Mouse (Mus musculus): ENCODE data around the gene Lrrtm3. TPM values are rescaled to one million over a fixed set of nuclear protein-coding genes. Genes with fewer than 3 reads are reported as not detected.

Lrrtm3 gene
- total RNA-seq (2023) = not detected

GRCm38 (mm10) chr10:64089680-64090460, at the start of gene Lrrtm3:
Gene Lrrtm3, minus strand, starts transcription at chr10:64090277.

GRCm38 (mm10) chr10:63927334-63927733, 162.7 kb downstream of the Lrrtm3 start, which contains the start of gene Gm10118:
Gene Gm10118, minus strand, starts transcription at chr10:63927434.

Other genes with a start within 250 kb of the Lrrtm3 start
- gene Gm10118, start 162.8 kb downstream of the Lrrtm3 start, total RNA-seq (2023) = not detected

Data from B cell, adult 67 days (primary cell).